Mouse (Mus musculus) forebrain, embryonic 16.5 days (tissue): ENCODE data around the gene Zfyve21. TPM values are rescaled to one million over a fixed set of nuclear protein-coding genes. Genes with fewer than 3 reads are reported as not detected.

ENCODE experiments used
- ATAC-seq: fragments of 200-750 bp; cut with Nextera tagmentation; 2 replicates; pipeline ENCODE4 v1.8.0; 2017; ENCODE audit warnings: mild to moderate bottlenecking, moderate library complexity
- H3K27ac ChIP-seq: fragments of 300-500 bp; sonication (generic); 2 replicates; pipeline ENCODE4 v1.5.1; 2014; ENCODE audit warnings: low read length, control low read depth
- H3K27me3 ChIP-seq: fragments of 300-500 bp; sonication (generic); replicated peaks from 2 replicates; pipeline ENCODE4 v1.6.1; 2014; ENCODE audit warnings: low read length; ENCODE audit not compliant: control insufficient read depth, insufficient read depth
- H3K36me3 ChIP-seq: fragments of 300-500 bp; sonication (generic); 2 replicates; pipeline ENCODE4 v1.6.1; 2014; ENCODE audit not compliant: control insufficient read depth, insufficient read depth
- H3K4me1 ChIP-seq: fragments of 300-500 bp; sonication (generic); replicated peaks from 2 replicates; pipeline ENCODE4 v1.6.1; 2014; ENCODE audit warnings: low read length; ENCODE audit not compliant: control insufficient read depth, insufficient read depth
- H3K4me2 ChIP-seq: fragments of 300-500 bp; sonication (generic); 2 replicates; pipeline ENCODE4 v1.6.1; 2014; ENCODE audit warnings: mild to moderate bottlenecking, low read length, control low read depth
- H3K4me3 ChIP-seq: fragments of 300-500 bp; sonication (generic); replicated peaks from 2 replicates; pipeline ENCODE4 v1.5.1; 2014; ENCODE audit warnings: mild to moderate bottlenecking, low read length, control low read depth
- H3K9ac ChIP-seq: fragments of 300-500 bp; sonication (generic); replicated peaks from 2 replicates; pipeline ENCODE4 v1.6.1; 2014; ENCODE audit warnings: low read depth, low read length, control low read depth
- H3K9me3 ChIP-seq: fragments of 300-500 bp; sonication (generic); 2 replicates; pipeline ENCODE4 v1.6.1; 2016; ENCODE audit warnings: low read length; ENCODE audit not compliant: control insufficient read depth
- WGBS: fragments of 180-500 bp; shearing (Covaris S2); extraction: QIAGEN DNeasy Blood & Tissue Kit; methylation state at CpG from one replicate; pipeline ENCODE4 v1.1.7; 2014; 5-methylcytosine and 5-hydroxymethylcytosine counted together
- polyA plus RNA-seq: library from polyadenylated mRNA; unstranded; fragments of >200 nt; fragmentation: Nextera tagmentation; extraction: Ambion mirVana; gene quantifications from 2 replicates; pipeline ENCODE4 v1.2.1, GENCODE M21; 2015

Zfyve21 gene
- polyA plus RNA-seq, 1 experiment from 2014 or later = 37.6 TPM

GRCm38 (mm10) chr12:111777919-111778318, 36.1 kb upstream of the Zfyve21 start:
- H3K27ac ChIP-seq = no peak overlapping the region
- H3K36me3 ChIP-seq = peaks cover 55% of the 10 kb centered on the region
- WGBS = 91% methylated on average over 13 of the region's 13 CpGs
- H3K4me2 ChIP-seq = no peak overlapping the region
- H3K4me3 ChIP-seq = no peak overlapping the region
- H3K9ac ChIP-seq = no peak overlapping the region
- H3K9me3 ChIP-seq = no peaks in the 10 kb centered on the region
- no peaks in the 10 kb centered on the region for H3K27me3 ChIP-seq
- H3K4me1 ChIP-seq = no peaks in the 10 kb centered on the region
- ATAC-seq = no peak

- Histone ChIP-seq H3K9me3 (no peaks in the 10 kb centered on the region), H3K27ac (no peak overlapping the region), H3K36me3 (peaks cover 45% of the 10 kb centered on the region), H3K27me3 (no peaks in the 10 kb centered on the region), H3K9ac (no peak overlapping the region), H3K4me3 (no peak overlapping the region), H3K4me2 (no peak overlapping the region), H3K4me1 (no peaks in the 10 kb centered on the region)
- 100% methylated on average over 1 of the region's 1 CpGs for WGBS
- no peak for ATAC-seq
Observed at GRCm38 (mm10) chr12:111779544-111779943, 34.4 kb upstream of the Zfyve21 start.

- H3K4me2 ChIP-seq = no peak overlapping the region
- no peaks in the 10 kb centered on the region for H3K27me3 ChIP-seq
- no peak overlapping the region for H3K4me3 ChIP-seq
- peaks cover 46% of the 10 kb centered on the region for H3K36me3 ChIP-seq
- WGBS = 69% methylated on average over 14 of the region's 15 CpGs
- H3K4me1 ChIP-seq = no peaks in the 10 kb centered on the region
- H3K9me3 ChIP-seq = no peaks in the 10 kb centered on the region
- H3K27ac ChIP-seq = no peak overlapping the region
- ATAC-seq = no peak
- H3K9ac ChIP-seq = no peak overlapping the region
Observed at GRCm38 (mm10) chr12:111785174-111785573, 28.8 kb upstream of the Zfyve21 start.

- Histone ChIP-seq H3K27me3 (no peaks in the 10 kb centered on the region), H3K36me3 (peaks cover 40% of the 10 kb centered on the region), H3K9me3 (no peaks in the 10 kb centered on the region), H3K27ac (no peak overlapping the region), H3K4me2 (no peak overlapping the region), H3K4me3 (no peak overlapping the region), H3K9ac (no peak overlapping the region), H3K4me1 (peaks cover 7% of the 10 kb centered on the region)
- no peak for ATAC-seq
- WGBS = 95% methylated on average over 6 of the region's 6 CpGs
Observed at GRCm38 (mm10) chr12:111787015-111787414, 27.0 kb upstream of the Zfyve21 start.

GRCm38 (mm10) chr12:111790090-111790489, 23.9 kb upstream of the Zfyve21 start:
- Histone ChIP-seq H3K9ac (no peak overlapping the region), H3K4me2 (no peak overlapping the region), H3K4me1 (peaks cover 8% of the 10 kb centered on the region), H3K27me3 (no peaks in the 10 kb centered on the region), H3K9me3 (no peaks in the 10 kb centered on the region), H3K4me3 (no peak overlapping the region), H3K27ac (no peak overlapping the region), H3K36me3 (peaks cover 43% of the 10 kb centered on the region)
- no peak for ATAC-seq
- WGBS = 93% methylated on average over 5 of the region's 5 CpGs

- no peak overlapping the region for H3K4me2 ChIP-seq
- no peak overlapping the region for H3K9ac ChIP-seq
- peak overlapping the region; percentile 79; the same call in 1 of the 2 replicates for H3K27ac ChIP-seq
- peaks cover 40% of the 10 kb centered on the region for H3K36me3 ChIP-seq
- ATAC-seq = no peak
- H3K9me3 ChIP-seq = no peaks in the 10 kb centered on the region
- H3K4me3 ChIP-seq = no peak overlapping the region
- 92% methylated on average over 7 of the region's 7 CpGs for WGBS
- peaks cover 8% of the 10 kb centered on the region for H3K4me1 ChIP-seq
- H3K27me3 ChIP-seq = no peaks in the 10 kb centered on the region
Observed at GRCm38 (mm10) chr12:111790631-111791030, 23.3 kb upstream of the Zfyve21 start.

- no peak overlapping the region for H3K4me2 ChIP-seq
- H3K4me1 ChIP-seq = peaks cover 8% of the 10 kb centered on the region
- H3K36me3 ChIP-seq = peaks cover 36% of the 10 kb centered on the region
- peak overlapping the region; percentile 35; the same call in 1 of the 2 replicates for H3K9ac ChIP-seq
- H3K4me3 ChIP-seq = no peak overlapping the region
- H3K27ac ChIP-seq = peak overlapping the region; percentile 79
- peak; percentile 18; the same call in 1 of the 2 replicates for ATAC-seq
- 73% methylated on average over 13 of the region's 13 CpGs for WGBS
- no peaks in the 10 kb centered on the region for H3K27me3 ChIP-seq
- H3K9me3 ChIP-seq = no peaks in the 10 kb centered on the region
Observed at GRCm38 (mm10) chr12:111791474-111792104, 22.4 kb upstream of the Zfyve21 start.

- H3K4me3 ChIP-seq = no peak overlapping the region
- H3K27me3 ChIP-seq = no peaks in the 10 kb centered on the region
- 87% methylated on average over 22 of the region's 22 CpGs for WGBS
- H3K4me2 ChIP-seq = no peak overlapping the region
- ATAC-seq = no peak
- H3K9ac ChIP-seq = no peak overlapping the region
- no peaks in the 10 kb centered on the region for H3K9me3 ChIP-seq
- H3K4me1 ChIP-seq = peaks cover 8% of the 10 kb centered on the region
- peaks cover 25% of the 10 kb centered on the region for H3K36me3 ChIP-seq
- no peak overlapping the region for H3K27ac ChIP-seq
Observed at GRCm38 (mm10) chr12:111794102-111794501, 19.9 kb upstream of the Zfyve21 start.

- H3K4me2 ChIP-seq = no peak overlapping the region
- no peak overlapping the region for H3K4me3 ChIP-seq
- no peak overlapping the region for H3K27ac ChIP-seq
- 97% methylated on average over 18 of the region's 18 CpGs for WGBS
- no peak overlapping the region for H3K9ac ChIP-seq
- ATAC-seq = no peak
- no peaks in the 10 kb centered on the region for H3K9me3 ChIP-seq
- H3K27me3 ChIP-seq = no peaks in the 10 kb centered on the region
- H3K4me1 ChIP-seq = peaks cover 8% of the 10 kb centered on the region
- H3K36me3 ChIP-seq = peaks cover 20% of the 10 kb centered on the region
Observed at GRCm38 (mm10) chr12:111794526-111795179, 19.3 kb upstream of the Zfyve21 start.
